Mouse (Mus musculus) embryo, embryonic 10.5 days (tissue): ENCODE data around the gene Gm37240.
A peak's percentile ranks its signal among the peaks of the same experiment; 100 is the strongest.

Source experiments
- DNase-seq: peaks from one replicate; pipeline ENCODE4 v3.0.0-alpha.2; 2015; ENCODE audit warnings: low spot score

The Gm37240 gene

GRCm38 (mm10) chr3:85878911-85879310 is 8.4 kb downstream of the Gm37240 start:
- no peak for DNase-seq

GRCm38 (mm10) chr3:85863996-85864395 is 23.3 kb downstream of the Gm37240 start:
- peak; percentile 51 for DNase-seq

- no peak for DNase-seq
Measured at GRCm38 (mm10) chr3:85862886-85863285, 24.4 kb downstream of the Gm37240 start.

- no peak for DNase-seq
Measured at GRCm38 (mm10) chr3:85860996-85861395, 26.3 kb downstream of the Gm37240 start.

GRCm38 (mm10) chr3:85859311-85859710 is 28.0 kb downstream of the Gm37240 start:
- DNase-seq: no peak

- no peak for DNase-seq
Measured at GRCm38 (mm10) chr3:85858140-85859135, 28.9 kb downstream of the Gm37240 start.

GRCm38 (mm10) chr3:85857083-85857482 is 30.2 kb downstream of the Gm37240 start:
- DNase-seq: no peak

GRCm38 (mm10) chr3:85855947-85856346 is 31.4 kb downstream of the Gm37240 start:
- DNase-seq: no peak

GRCm38 (mm10) chr3:85855043-85855442 is 32.3 kb downstream of the Gm37240 start:
- DNase-seq: no peak

- DNase-seq: no peak
Measured at GRCm38 (mm10) chr3:85854143-85854542, 33.2 kb downstream of the Gm37240 start.

- DNase-seq: no peak
Measured at GRCm38 (mm10) chr3:85853715-85854114, 33.6 kb downstream of the Gm37240 start.

GRCm38 (mm10) chr3:85850079-85850478 is 37.2 kb downstream of the Gm37240 start:
- no peak for DNase-seq

GRCm38 (mm10) chr3:85846316-85846715 is 41.0 kb downstream of the Gm37240 start:
- no peak for DNase-seq

GRCm38 (mm10) chr3:85845341-85845740 is 42.0 kb downstream of the Gm37240 start:
- no peak for DNase-seq

GRCm38 (mm10) chr3:85842881-85843218 is 44.5 kb downstream of the Gm37240 start:
- no peak for DNase-seq

- no peak for DNase-seq
Measured at GRCm38 (mm10) chr3:85842177-85842880, 45.0 kb downstream of the Gm37240 start.

- DNase-seq: peak; percentile 39
Measured at GRCm38 (mm10) chr3:85841454-85842176, 45.7 kb downstream of the Gm37240 start.

GRCm38 (mm10) chr3:85833627-85834026 is 53.7 kb downstream of the Gm37240 start:
- no peak for DNase-seq

- DNase-seq: peak; percentile 31
Measured at GRCm38 (mm10) chr3:85832490-85833155, 54.7 kb downstream of the Gm37240 start.

- no peak for DNase-seq
Measured at GRCm38 (mm10) chr3:85831785-85832184, 55.5 kb downstream of the Gm37240 start.

GRCm38 (mm10) chr3:85829047-85829446 is 58.3 kb downstream of the Gm37240 start:
- no peak for DNase-seq

- no peak for DNase-seq
Measured at GRCm38 (mm10) chr3:85827815-85828214, 59.5 kb downstream of the Gm37240 start.
